Mouse (Mus musculus): Measurements from ENCODE around the gene Daam2. TPM values are rescaled to one million over a fixed set of nuclear protein-coding genes. Genes with fewer than 3 reads are reported as not detected.

Gene Daam2
- polyA plus RNA-seq, 1 experiment, result 0.28 TPM

- Histone ChIP-seq H3K4me3 (ENCODE audit: low read depth, low read length) (no peak overlapping the region), H3K27ac (ENCODE audit: insufficient read depth, low read length) (no peak overlapping the region), H3K9me3 (replicated peaks; ENCODE audit: control insufficient read depth, insufficient read depth, low read length, poor library complexity, severe bottlenecking) (no peaks in the 10 kb centered on the region), H3K36me3 (ENCODE audit: control insufficient read depth, insufficient read depth, low read length, poor library complexity, severe bottlenecking) (no peaks in the 10 kb centered on the region), H3K27me3 (ENCODE audit: control insufficient read depth, insufficient read depth, low read length, poor library complexity, severe bottlenecking) (no peaks in the 10 kb centered on the region), H3K4me1 (ENCODE audit: control insufficient read depth, insufficient read depth, low read length) (no peaks in the 10 kb centered on the region), H3K9ac (ENCODE audit: low read depth, poor library complexity, severe bottlenecking) (no peak overlapping the region)
- no peak for TF ChIP-seq POLR2A (IDR thresholded peaks at IDR 0.05; ENCODE audit: insufficient read depth, low read length)
These were observed 13.2 kb upstream of the Daam2 start for GRCm38 (mm10) chr17:49577321-49577720.

DNA sequence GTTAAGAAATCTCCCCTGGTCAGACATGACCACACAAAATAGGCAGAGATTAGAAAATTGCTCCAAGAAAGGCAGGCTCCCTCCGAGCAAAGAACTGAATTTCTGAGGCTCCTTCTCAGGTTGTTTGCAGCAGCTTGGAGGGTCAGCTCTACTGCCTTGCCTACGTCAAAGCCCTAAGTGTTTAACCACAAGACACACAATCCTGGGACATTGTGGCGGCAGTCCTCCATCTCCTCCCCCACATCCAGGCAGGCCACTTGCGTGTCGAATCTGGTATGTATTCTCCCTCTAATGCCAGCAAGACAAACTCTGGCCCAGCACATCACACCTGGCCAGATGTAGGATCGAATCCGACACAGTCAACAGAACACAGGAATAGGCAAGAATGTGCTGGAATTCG is 4.6 kb upstream of the Daam2 start:
- Histone ChIP-seq H3K4me3 (ENCODE audit: low read depth, low read length) (no peak overlapping the region), H3K9ac (ENCODE audit: low read depth, poor library complexity, severe bottlenecking) (no peak overlapping the region), H3K27ac (ENCODE audit: insufficient read depth, low read length) (no peak overlapping the region), H3K4me1 (ENCODE audit: control insufficient read depth, insufficient read depth, low read length) (no peaks in the 10 kb centered on the region), H3K9me3 (replicated peaks; ENCODE audit: control insufficient read depth, insufficient read depth, low read length, poor library complexity, severe bottlenecking) (no peaks in the 10 kb centered on the region), H3K27me3 (ENCODE audit: control insufficient read depth, insufficient read depth, low read length, poor library complexity, severe bottlenecking) (no peaks in the 10 kb centered on the region; the same call in none of the 2 replicates), H3K36me3 (ENCODE audit: control insufficient read depth, insufficient read depth, low read length, poor library complexity, severe bottlenecking) (no peaks in the 10 kb centered on the region)
- no peak for TF ChIP-seq CTCF (IDR thresholded peaks at IDR 0.05; ENCODE audit: low read depth, low read length)
- no peak for TF ChIP-seq POLR2A (IDR thresholded peaks at IDR 0.05; ENCODE audit: insufficient read depth, low read length)

- H3K4me3 ChIP-seq (ENCODE audit: low read depth, low read length), result peak overlapping the region; percentile 23; the same call in 1 of the 2 replicates
- H3K4me1 ChIP-seq (ENCODE audit: control insufficient read depth, insufficient read depth, low read length), result no peaks in the 10 kb centered on the region
- TF ChIP-seq EP300 (IDR thresholded peaks at IDR 0.05; ENCODE audit: insufficient read depth, low read depth, low read length) (no peak), CTCF (IDR thresholded peaks at IDR 0.05; ENCODE audit: low read depth, low read length) (no peak), POLR2A (IDR thresholded peaks at IDR 0.05; ENCODE audit: insufficient read depth, low read length) (no peak)
- H3K36me3 ChIP-seq (ENCODE audit: control insufficient read depth, insufficient read depth, low read length, poor library complexity, severe bottlenecking), result no peaks in the 10 kb centered on the region
- no peak overlapping the region for H3K9ac ChIP-seq (ENCODE audit: low read depth, poor library complexity, severe bottlenecking)
- no peaks in the 10 kb centered on the region; the same call in none of the 2 replicates for H3K27me3 ChIP-seq (ENCODE audit: control insufficient read depth, insufficient read depth, low read length, poor library complexity, severe bottlenecking)
- no peaks in the 10 kb centered on the region for H3K9me3 ChIP-seq (replicated peaks; ENCODE audit: control insufficient read depth, insufficient read depth, low read length, poor library complexity, severe bottlenecking)
- no peak overlapping the region for H3K27ac ChIP-seq (ENCODE audit: insufficient read depth, low read length)
These were observed 346 bp upstream of the Daam2 start for GRCm38 (mm10) chr17:49564489-49564888.

GRCm38 (mm10) chr17:49563416-49563780 is 745 bp downstream of the Daam2 start:
- Histone ChIP-seq H3K9me3 (replicated peaks; ENCODE audit: control insufficient read depth, insufficient read depth, low read length, poor library complexity, severe bottlenecking) (no peaks in the 10 kb centered on the region), H3K4me1 (ENCODE audit: control insufficient read depth, insufficient read depth, low read length) (no peaks in the 10 kb centered on the region)
- TF ChIP-seq POLR2A (IDR thresholded peaks at IDR 0.05; ENCODE audit: insufficient read depth, low read length), result no peak
- no peak for TF ChIP-seq CTCF (IDR thresholded peaks at IDR 0.05; ENCODE audit: low read depth, low read length)
- no peak for TF ChIP-seq EP300 (IDR thresholded peaks at IDR 0.05; ENCODE audit: insufficient read depth, low read depth, low read length)

DNA sequence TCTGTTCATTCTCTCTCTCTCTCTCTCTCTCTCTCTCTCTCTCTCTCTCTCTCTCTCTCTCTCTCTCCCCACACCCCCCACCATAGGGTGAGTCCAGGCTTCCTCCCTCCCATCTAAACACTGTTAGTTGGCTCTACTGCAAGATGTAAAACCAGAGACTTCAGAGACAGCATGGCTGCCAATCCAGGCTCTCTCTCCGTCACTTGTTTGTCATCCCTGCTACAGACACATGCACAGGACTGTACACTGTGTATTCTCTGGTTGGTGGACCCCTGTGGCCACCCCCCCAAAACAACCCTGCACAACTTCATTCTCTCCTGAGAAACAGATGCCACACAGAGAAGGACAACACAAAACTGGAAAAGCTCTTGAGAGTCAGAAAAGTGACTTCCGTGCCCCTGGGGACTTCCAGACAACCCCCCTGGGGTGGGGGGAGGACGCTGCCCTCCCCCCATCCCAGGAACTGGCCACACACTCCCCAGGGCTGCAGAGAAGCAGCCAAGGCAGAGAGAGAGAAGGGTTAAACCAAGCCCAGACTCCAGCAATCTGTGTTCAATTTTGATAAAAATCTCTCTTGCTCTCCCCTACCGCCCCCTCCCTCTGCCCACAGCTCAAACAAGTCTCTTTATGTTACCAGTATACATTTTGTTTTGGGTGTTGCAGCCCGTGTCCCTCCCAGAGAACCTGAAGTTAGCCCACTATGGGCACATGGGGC is 1.3 kb downstream of the Daam2 start:
- no peak overlapping the region for H3K4me3 ChIP-seq (ENCODE audit: low read depth, low read length)
- no peak overlapping the region for H3K27ac ChIP-seq (ENCODE audit: insufficient read depth, low read length)
- H3K4me1 ChIP-seq (ENCODE audit: control insufficient read depth, insufficient read depth, low read length), result no peaks in the 10 kb centered on the region
- no peaks in the 10 kb centered on the region for H3K9me3 ChIP-seq (replicated peaks; ENCODE audit: control insufficient read depth, insufficient read depth, low read length, poor library complexity, severe bottlenecking)
- no peak overlapping the region for H3K9ac ChIP-seq (ENCODE audit: low read depth, poor library complexity, severe bottlenecking)
- TF ChIP-seq EP300 (IDR thresholded peaks at IDR 0.05; ENCODE audit: insufficient read depth, low read depth, low read length) (no peak), POLR2A (IDR thresholded peaks at IDR 0.05; ENCODE audit: insufficient read depth, low read length) (no peak), CTCF (IDR thresholded peaks at IDR 0.05; ENCODE audit: low read depth, low read length) (no peak)
- no peaks in the 10 kb centered on the region for H3K36me3 ChIP-seq (ENCODE audit: control insufficient read depth, insufficient read depth, low read length, poor library complexity, severe bottlenecking)
- no peaks in the 10 kb centered on the region; the same call in 1 of the 2 replicates for H3K27me3 ChIP-seq (ENCODE audit: control insufficient read depth, insufficient read depth, low read length, poor library complexity, severe bottlenecking)

More at GRCm38 (mm10) chr17:49563416-49563780, 745 bp downstream of the Daam2 start:
- Histone ChIP-seq H3K36me3 (ENCODE audit: control insufficient read depth, insufficient read depth, low read length, poor library complexity, severe bottlenecking) (no peaks in the 10 kb centered on the region), H3K9ac (ENCODE audit: low read depth, poor library complexity, severe bottlenecking) (no peak overlapping the region), H3K27me3 (ENCODE audit: control insufficient read depth, insufficient read depth, low read length, poor library complexity, severe bottlenecking) (no peaks in the 10 kb centered on the region; the same call in 1 of the 2 replicates), H3K4me3 (ENCODE audit: low read depth, low read length) (peak overlapping the region; percentile 23), H3K27ac (ENCODE audit: insufficient read depth, low read length) (no peak overlapping the region)

GRCm38 (mm10) chr17:49561985-49562384 is 2.2 kb downstream of the Daam2 start:
- Histone ChIP-seq H3K9me3 (replicated peaks; ENCODE audit: control insufficient read depth, insufficient read depth, low read length, poor library complexity, severe bottlenecking) (no peaks in the 10 kb centered on the region), H3K36me3 (ENCODE audit: control insufficient read depth, insufficient read depth, low read length, poor library complexity, severe bottlenecking) (no peaks in the 10 kb centered on the region), H3K4me1 (ENCODE audit: control insufficient read depth, insufficient read depth, low read length) (no peaks in the 10 kb centered on the region), H3K27me3 (ENCODE audit: control insufficient read depth, insufficient read depth, low read length, poor library complexity, severe bottlenecking) (no peaks in the 10 kb centered on the region; the same call in 1 of the 2 replicates), H3K9ac (ENCODE audit: low read depth, poor library complexity, severe bottlenecking) (no peak overlapping the region), H3K27ac (ENCODE audit: insufficient read depth, low read length) (no peak overlapping the region), H3K4me3 (ENCODE audit: low read depth, low read length) (no peak overlapping the region)
- no peak for TF ChIP-seq EP300 (IDR thresholded peaks at IDR 0.05; ENCODE audit: insufficient read depth, low read depth, low read length)
- no peak for TF ChIP-seq CTCF (IDR thresholded peaks at IDR 0.05; ENCODE audit: low read depth, low read length)
- TF ChIP-seq POLR2A (IDR thresholded peaks at IDR 0.05; ENCODE audit: insufficient read depth, low read length), result no peak

Data from ES-Bruce4 (cell line).